Mouse (Mus musculus): ENCODE data around the gene Ptges.

Gene Ptges

DNA sequence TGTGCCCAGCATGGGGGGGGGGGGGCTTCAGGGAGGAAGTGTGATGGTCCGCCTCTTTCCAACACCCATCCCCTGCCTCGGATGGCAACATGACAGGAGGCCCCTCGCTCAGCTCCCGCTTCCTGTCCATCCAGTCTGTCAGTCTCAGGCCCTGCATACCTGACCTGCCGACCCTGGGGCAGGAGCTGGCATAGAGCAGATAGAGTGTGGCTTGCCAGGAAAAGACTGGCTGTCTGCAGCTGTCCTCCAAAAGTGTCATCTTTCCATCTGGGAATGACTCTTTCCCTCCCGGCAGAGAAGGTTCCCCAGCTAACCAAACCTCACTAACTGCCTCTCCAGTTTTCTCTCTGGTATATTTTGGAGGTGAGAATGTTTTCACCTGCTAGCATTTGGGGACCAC, 79.1 kb downstream of the Ptges start:
- DNase-seq (ENCODE audit: low read depth, low spot score) = no peak

DNA sequence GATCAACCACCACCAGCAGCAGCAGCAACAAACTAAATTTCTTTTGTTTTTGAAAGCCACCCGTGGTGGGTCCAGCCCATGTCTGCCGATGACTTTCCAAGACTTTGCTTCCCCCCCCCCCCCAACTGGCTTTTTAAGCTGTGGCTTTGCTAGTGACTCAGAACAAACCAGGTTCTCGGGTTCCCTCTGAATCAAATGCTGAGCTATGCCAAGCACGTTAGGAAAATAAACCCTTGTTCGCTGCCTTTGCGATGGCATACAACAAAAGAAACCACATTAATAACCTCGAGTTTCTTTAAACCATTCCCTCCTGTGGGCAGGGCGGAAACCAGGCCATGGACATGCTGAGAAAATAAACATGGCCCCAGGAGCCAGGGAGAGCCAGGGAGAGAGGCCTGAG, 81.5 kb downstream of the Ptges start:
- no peak for DNase-seq (ENCODE audit: low read depth, low spot score)

DNA sequence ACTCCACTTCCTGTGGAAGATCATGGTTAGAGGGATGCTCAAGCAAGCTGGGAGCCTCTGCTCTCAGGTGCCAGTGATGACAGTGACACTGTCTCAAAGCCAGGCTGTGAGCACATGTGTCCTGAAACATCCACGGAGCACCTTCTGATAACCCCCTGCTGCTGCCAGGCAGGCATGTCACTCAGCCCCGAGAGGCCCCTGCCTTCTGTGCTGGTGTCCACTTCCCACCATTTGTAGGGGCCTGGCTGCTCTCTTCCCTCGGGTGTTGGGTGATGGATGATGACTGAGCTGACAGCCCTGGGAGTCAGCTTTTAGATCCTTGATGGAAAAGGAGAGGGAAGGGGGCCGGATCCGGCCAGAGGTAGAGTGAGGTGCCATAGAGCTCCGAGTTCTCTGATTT, 82.9 kb downstream of the Ptges start:
- DNase-seq (ENCODE audit: low read depth, low spot score) = no peak

DNA sequence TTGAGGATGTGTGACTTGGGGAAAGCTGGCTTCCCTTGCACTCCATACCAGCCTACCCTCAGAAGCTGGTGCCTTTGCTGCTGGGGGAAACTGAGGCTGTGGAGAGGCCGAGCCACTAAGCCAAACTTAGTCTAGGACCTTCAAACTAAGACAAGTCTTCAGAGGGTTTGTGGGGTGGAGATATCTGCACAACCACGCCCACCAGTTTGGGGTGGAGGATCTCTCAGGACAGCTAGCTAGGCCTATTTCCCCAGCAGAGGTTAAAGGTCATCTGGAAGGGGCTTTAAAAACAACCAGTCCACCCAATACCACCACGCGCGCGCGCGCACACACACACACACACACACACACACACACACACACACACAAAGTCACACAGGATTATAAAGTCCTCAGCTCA, 83.4 kb downstream of the Ptges start:
- DNase-seq (ENCODE audit: low read depth, low spot score) = no peak

DNA sequence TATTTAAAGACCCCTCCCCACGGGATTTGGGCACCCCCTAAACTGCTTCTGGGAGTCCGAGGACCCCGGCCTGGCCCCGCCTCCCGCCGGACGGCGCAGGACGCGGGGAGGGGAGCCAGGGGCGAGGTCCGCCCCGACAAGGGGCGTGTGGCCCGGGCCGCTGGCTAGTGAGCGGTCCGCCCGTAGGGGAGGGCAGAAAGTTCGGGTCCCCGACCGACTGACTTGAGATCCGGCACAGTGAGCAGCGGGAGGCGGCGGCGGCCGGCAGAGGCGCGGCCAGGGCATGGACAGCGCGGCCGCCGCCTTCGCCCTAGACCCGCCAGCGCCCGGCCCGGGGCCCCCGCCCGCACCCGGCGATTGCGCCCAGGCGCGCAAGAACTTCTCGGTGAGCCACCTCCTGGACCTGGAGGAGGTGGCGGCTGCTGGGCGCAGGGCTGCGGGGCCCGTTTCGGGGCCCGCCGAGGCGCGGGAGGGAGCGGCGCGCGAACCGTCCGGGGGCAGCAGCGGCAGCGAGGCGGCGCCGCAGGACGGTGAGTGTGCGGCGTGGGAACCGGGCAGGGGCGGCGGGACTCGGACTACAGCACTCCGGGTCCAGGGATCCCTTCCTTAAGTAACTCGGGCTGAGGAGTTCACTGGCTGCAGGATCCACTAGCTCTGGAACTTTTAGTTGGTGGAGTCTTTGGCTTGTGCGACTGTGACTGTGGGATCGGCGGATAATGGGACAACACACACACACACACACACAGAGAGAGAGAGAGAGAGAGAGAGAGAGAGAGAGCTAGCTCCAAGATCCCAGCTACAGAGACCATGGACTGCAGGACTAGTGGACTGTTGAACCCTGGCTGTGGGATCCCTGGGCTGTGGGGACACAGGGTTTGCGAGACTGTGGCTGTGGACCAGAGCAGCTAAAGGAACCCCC, 84.3 kb downstream of the Ptges start:
- no peak for DNase-seq (ENCODE audit: low read depth, low spot score)

DNA sequence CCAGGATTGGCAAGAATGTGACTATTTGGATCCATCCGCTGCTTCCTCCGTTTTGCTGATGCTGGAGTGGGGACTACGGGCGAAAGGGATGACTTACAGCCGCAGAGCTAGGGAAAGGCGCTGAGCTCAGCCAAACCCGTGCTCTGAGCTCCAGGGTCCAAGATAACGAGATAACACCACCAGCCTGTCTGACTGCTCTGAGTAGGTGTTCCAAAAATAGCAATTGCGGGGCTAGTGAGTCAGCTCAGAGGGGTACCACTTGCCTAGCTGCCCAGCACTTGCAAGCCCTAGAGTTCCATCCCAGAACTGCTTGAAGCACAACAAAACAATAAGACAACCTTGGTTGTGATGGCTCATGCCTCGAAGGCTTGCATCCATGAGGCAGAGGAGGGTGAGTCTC, 87.0 kb downstream of the Ptges start:
- DNase-seq (ENCODE audit: low read depth, low spot score) = no peak
